Mouse (Mus musculus) midbrain, embryonic 10.5 days (tissue): Measurements from ENCODE around the gene Pde4dip. TPM values are rescaled to one million over a fixed set of nuclear protein-coding genes. Genes with fewer than 3 reads are reported as not detected.

ENCODE experiments used
- DNase-seq: peaks from one replicate; pipeline ENCODE4 v3.0.0-alpha.2; 2017; ENCODE audit warnings: low spot score
- H3K27ac ChIP-seq: fragments of 300-500 bp; sonication (generic); replicated peaks from 2 replicates; pipeline ENCODE4 v1.5.1; 2016; ENCODE audit warnings: mild to moderate bottlenecking
- H3K27me3 ChIP-seq: fragments of 300-500 bp; sonication (generic); 2 replicates; pipeline ENCODE4 v1.6.1; 2016; ENCODE audit warnings: low read depth, mild to moderate bottlenecking; ENCODE audit not compliant: poor library complexity, severe bottlenecking
- H3K36me3 ChIP-seq: fragments of 300-500 bp; sonication (generic); 2 replicates; pipeline ENCODE4 v1.6.1; 2016; ENCODE audit warnings: mild to moderate bottlenecking, moderate library complexity
- H3K4me1 ChIP-seq: fragments of 300-500 bp; sonication (generic); 2 replicates; pipeline ENCODE4 v1.6.1; 2016
- H3K4me3 ChIP-seq: fragments of 300-500 bp; sonication (generic); 2 replicates; pipeline ENCODE4 v1.5.1; 2016; ENCODE audit warnings: mild to moderate bottlenecking, moderate library complexity
- H3K9me3 ChIP-seq: fragments of 300-500 bp; sonication (generic); replicated peaks from 2 replicates; pipeline ENCODE4 v1.6.1; 2016; ENCODE audit warnings: mild to moderate bottlenecking
- WGBS: fragments of 180-500 bp; shearing (Covaris S2); methylation state at CpG from one replicate; pipeline ENCODE4 v1.1.7; 2016; 5-methylcytosine and 5-hydroxymethylcytosine counted together
- polyA plus RNA-seq: library from polyadenylated mRNA; unstranded; fragments of >200 nt; fragmentation: Nextera tagmentation; extraction: Ambion mirVana; gene quantifications from 2 replicates; pipeline ENCODE4 v1.2.1, GENCODE M21; 2016

Gene Pde4dip
- 18.5 and 22.8 TPM in 2 replicates for polyA plus RNA-seq

GRCm38 (mm10) chr3:97888168-97888901 is at the start of gene Pde4dip:
Gene Pde4dip, minus strand, starts transcription at chr3:97888707.
- 2% methylated on average over 44 of the region's 44 CpGs for WGBS
- Histone ChIP-seq H3K27me3 (peaks cover 38% of the 10 kb centered on the region), H3K36me3 (no peaks in the 10 kb centered on the region), H3K9me3 (no peaks in the 10 kb centered on the region), H3K4me3 (peak within 1 kb of the TSS; percentile 66), H3K4me1 (peaks cover 12% of the 10 kb centered on the region), H3K27ac (peak within 1 kb of the TSS; percentile 74)
- peak; percentile 48 for DNase-seq

GRCm38 (mm10) chr3:97937945-97938266 is 49.4 kb upstream of the Pde4dip start:
- H3K27ac ChIP-seq: peak overlapping the region; percentile 71
- no peak overlapping the region for H3K4me3 ChIP-seq
- H3K9me3 ChIP-seq: no peaks in the 10 kb centered on the region
- H3K27me3 ChIP-seq: peaks cover 38% of the 10 kb centered on the region
- peaks cover 78% of the 10 kb centered on the region for H3K4me1 ChIP-seq
- DNase-seq: no peak
- WGBS: 66% methylated on average over 6 of the region's 6 CpGs
- H3K36me3 ChIP-seq: no peaks in the 10 kb centered on the region

GRCm38 (mm10) chr3:97937068-97937944 is 48.8 kb upstream of the Pde4dip start:
- Histone ChIP-seq H3K27me3 (peaks cover 43% of the 10 kb centered on the region), H3K36me3 (no peaks in the 10 kb centered on the region), H3K4me3 (no peak overlapping the region), H3K9me3 (no peaks in the 10 kb centered on the region), H3K4me1 (peaks cover 78% of the 10 kb centered on the region), H3K27ac (peak overlapping the region; percentile 71)
- DNase-seq: peak; percentile 37
- 45% methylated on average over 17 of the region's 17 CpGs for WGBS

GRCm38 (mm10) chr3:97934331-97935300 is 46.1 kb upstream of the Pde4dip start:
- Histone ChIP-seq H3K4me1 (peaks cover 68% of the 10 kb centered on the region), H3K4me3 (no peak overlapping the region), H3K27me3 (peaks cover 56% of the 10 kb centered on the region), H3K9me3 (no peaks in the 10 kb centered on the region), H3K36me3 (no peaks in the 10 kb centered on the region), H3K27ac (0 out of 2 replicates have a peak overlapping the region, but pooled peaks have one; percentile 17)
- 85% methylated on average over 6 of the region's 6 CpGs for WGBS
- DNase-seq: no peak

- 81% methylated on average over 5 of the region's 5 CpGs for WGBS
Observed at GRCm38 (mm10) chr3:97933811-97934210, 45.3 kb upstream of the Pde4dip start.

GRCm38 (mm10) chr3:97933251-97933650 is 44.7 kb upstream of the Pde4dip start:
- WGBS: 22% methylated on average over 6 of the region's 6 CpGs
- no peaks in the 10 kb centered on the region for H3K36me3 ChIP-seq
- H3K27ac ChIP-seq: peak overlapping the region; percentile 61; the same call in 1 of the 2 replicates
- peaks cover 56% of the 10 kb centered on the region for H3K27me3 ChIP-seq
- H3K9me3 ChIP-seq: no peaks in the 10 kb centered on the region
- DNase-seq: peak; percentile 21
- H3K4me1 ChIP-seq: peaks cover 55% of the 10 kb centered on the region
- H3K4me3 ChIP-seq: no peak overlapping the region

More at GRCm38 (mm10) chr3:97933811-97934210, 45.3 kb upstream of the Pde4dip start:
- H3K27me3 ChIP-seq: peaks cover 56% of the 10 kb centered on the region
- no peak for DNase-seq
- no peaks in the 10 kb centered on the region for H3K36me3 ChIP-seq
- H3K9me3 ChIP-seq: no peaks in the 10 kb centered on the region
- peaks cover 60% of the 10 kb centered on the region for H3K4me1 ChIP-seq
- H3K4me3 ChIP-seq: no peak overlapping the region
- H3K27ac ChIP-seq: peak overlapping the region; percentile 61; the same call in 1 of the 2 replicates

- no peaks in the 10 kb centered on the region for H3K9me3 ChIP-seq
- WGBS: 52% methylated on average over 11 of the region's 11 CpGs
- H3K27ac ChIP-seq: 0 out of 2 replicates have a peak overlapping the region, but pooled peaks have one; percentile 61
- H3K27me3 ChIP-seq: peaks cover 56% of the 10 kb centered on the region
- H3K36me3 ChIP-seq: no peaks in the 10 kb centered on the region
- H3K4me3 ChIP-seq: no peak overlapping the region
- H3K4me1 ChIP-seq: peaks cover 50% of the 10 kb centered on the region
- no peak for DNase-seq
Observed at GRCm38 (mm10) chr3:97932771-97933170, 44.3 kb upstream of the Pde4dip start.

- 34% methylated on average over 10 of the region's 10 CpGs for WGBS
- H3K4me3 ChIP-seq: no peak overlapping the region
- peak overlapping the region; percentile 61; the same call in 1 of the 2 replicates for H3K27ac ChIP-seq
- no peak for DNase-seq
- H3K27me3 ChIP-seq: peaks cover 56% of the 10 kb centered on the region
- peaks cover 44% of the 10 kb centered on the region for H3K4me1 ChIP-seq
- no peaks in the 10 kb centered on the region for H3K9me3 ChIP-seq
- no peaks in the 10 kb centered on the region for H3K36me3 ChIP-seq
Observed at GRCm38 (mm10) chr3:97932131-97932530, 43.6 kb upstream of the Pde4dip start.

- Histone ChIP-seq H3K27me3 (peaks cover 53% of the 10 kb centered on the region), H3K36me3 (no peaks in the 10 kb centered on the region), H3K4me1 (peaks cover 36% of the 10 kb centered on the region), H3K4me3 (no peak overlapping the region), H3K27ac (no peak overlapping the region), H3K9me3 (no peaks in the 10 kb centered on the region)
- no peak for DNase-seq
- WGBS: 87% methylated on average over 7 of the region's 7 CpGs
Observed at GRCm38 (mm10) chr3:97931310-97931885, 42.9 kb upstream of the Pde4dip start.

GRCm38 (mm10) chr3:97930787-97931158 is 42.3 kb upstream of the Pde4dip start:
- H3K27me3 ChIP-seq: peaks cover 49% of the 10 kb centered on the region
- H3K4me1 ChIP-seq: peaks cover 33% of the 10 kb centered on the region
- DNase-seq: no peak
- WGBS: 82% methylated on average over 8 of the region's 8 CpGs
- H3K4me3 ChIP-seq: no peak overlapping the region
- H3K27ac ChIP-seq: no peak overlapping the region
- H3K9me3 ChIP-seq: no peaks in the 10 kb centered on the region
- no peaks in the 10 kb centered on the region for H3K36me3 ChIP-seq

- no peaks in the 10 kb centered on the region for H3K9me3 ChIP-seq
- no peaks in the 10 kb centered on the region for H3K36me3 ChIP-seq
- no peak overlapping the region for H3K27ac ChIP-seq
- no peak overlapping the region for H3K4me3 ChIP-seq
- no peak for DNase-seq
- WGBS: 73% methylated on average over 12 of the region's 12 CpGs
- peaks cover 43% of the 10 kb centered on the region for H3K27me3 ChIP-seq
- H3K4me1 ChIP-seq: peaks cover 33% of the 10 kb centered on the region
Observed at GRCm38 (mm10) chr3:97930141-97930786, 41.8 kb upstream of the Pde4dip start.
